Comparison of ENCODE assay signal across 8 mouse cellular contexts in the genomic region with DNA sequence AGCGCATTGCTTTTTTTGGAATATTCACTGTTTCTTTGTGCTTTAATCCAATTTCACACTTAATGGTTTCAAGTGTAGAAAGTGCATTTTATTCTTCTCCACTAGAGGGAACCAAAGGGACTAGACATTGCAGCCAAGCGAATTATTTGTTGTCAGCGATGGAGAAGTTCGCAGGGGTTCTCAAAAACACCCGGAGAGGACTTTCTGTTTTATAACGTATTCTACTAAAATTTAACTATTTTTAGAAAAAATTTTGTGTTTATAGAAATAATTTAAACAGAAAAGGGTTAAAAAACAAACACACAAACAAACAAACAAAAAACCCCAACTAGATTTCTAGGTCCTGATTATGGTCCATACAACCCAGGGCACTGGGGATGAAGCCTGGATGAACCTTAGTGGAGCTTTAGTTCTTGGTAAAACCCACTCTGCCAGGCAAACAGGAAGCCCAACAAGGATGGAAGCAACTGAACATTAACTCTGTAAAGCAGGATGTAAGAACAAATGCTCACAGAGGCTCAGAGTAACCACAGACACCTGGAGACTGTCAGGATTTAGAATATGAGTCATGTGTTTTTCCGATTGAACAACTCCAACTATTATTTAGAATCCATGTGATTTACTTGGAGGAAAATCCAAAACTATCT.
DNase-seq lines count a peak whose midpoint lies in the region; ATAC-seq and TF ChIP-seq lines count a peak whose summit lies in the region.

No protein-coding gene starts in this region.

- no peaks in the 10 kb centered on the region for H3K36me3 ChIP-seq in forebrain, embryonic 11.5 days (ENCODE audit: control insufficient read depth, insufficient read depth, low read length)
- no peaks in the 10 kb centered on the region for H3K36me3 ChIP-seq in forebrain, embryonic 10.5 days (replicated peaks)
- no peaks in the 10 kb centered on the region for H3K36me3 ChIP-seq in stomach, postnatal 0 days (ENCODE audit: control insufficient read depth, insufficient read depth, low read length)

- no peaks in the 10 kb centered on the region for H3K4me1 ChIP-seq in forebrain, embryonic 11.5 days (replicated peaks; ENCODE audit: control insufficient read depth, insufficient read depth, low read length)
- no peaks in the 10 kb centered on the region for H3K4me1 ChIP-seq in forebrain, embryonic 10.5 days
- H3K4me1 ChIP-seq in stomach, postnatal 0 days (replicated peaks; ENCODE audit: control insufficient read depth, insufficient read depth), result no peaks in the 10 kb centered on the region

- H3K4me2 ChIP-seq in forebrain, embryonic 11.5 days (ENCODE audit: low read depth, low read length, severe bottlenecking), result no peak overlapping the region
- no peak overlapping the region for H3K4me2 ChIP-seq in stomach, postnatal 0 days (replicated peaks; ENCODE audit: low read depth)

- DNase-seq in forebrain, embryonic 11.5 days (ENCODE audit: low spot score), result no peak
- DNase-seq in forebrain, embryonic 10.5 days (ENCODE audit: extremely low spot score, low spot score), result no peak
- DNase-seq in lung, postnatal 25 days (ENCODE audit: low spot score), result peak; percentile 45
- DNase-seq in lung, postnatal 10 days, result no peak
- no peak for DNase-seq in stomach, postnatal 0 days (ENCODE audit: low spot score)
- no peak for DNase-seq in ovary, adult 18-20 months (ENCODE audit: low spot score)
- no peak for DNase-seq in urinary bladder, adult 18-20 months (ENCODE audit: low spot score in 2 of 2)

- no peak overlapping the region for H3K9ac ChIP-seq in forebrain, embryonic 11.5 days (ENCODE audit: low read length)
- no peak overlapping the region for H3K9ac ChIP-seq in stomach, postnatal 0 days (ENCODE audit: low read length)

- H3K9me3 ChIP-seq in forebrain, embryonic 11.5 days (ENCODE audit: control insufficient read depth, low read length), result no peaks in the 10 kb centered on the region
- no peaks in the 10 kb centered on the region for H3K9me3 ChIP-seq in forebrain, embryonic 10.5 days
- no peaks in the 10 kb centered on the region for H3K9me3 ChIP-seq in stomach, postnatal 0 days (ENCODE audit: control insufficient read depth, low read length)

- 0 out of 2 replicates have a peak, but pooled peaks have one; percentile 42 for ATAC-seq in forebrain, embryonic 11.5 days (replicated peaks; ENCODE audit: low FRiP score)
- ATAC-seq in granulocyte monocyte progenitor cell, adult 5-6 weeks (replicated peaks; ENCODE audit: poor library complexity, severe bottlenecking), result peak; percentile 75
- ATAC-seq in stomach, postnatal 0 days (ENCODE audit: low FRiP score, low TSS enrichment), result no peak

- no peaks in the 10 kb centered on the region for H3K27me3 ChIP-seq in forebrain, embryonic 11.5 days (ENCODE audit: control insufficient read depth, insufficient read depth, low read length)
- H3K27me3 ChIP-seq in forebrain, embryonic 10.5 days (ENCODE audit: poor library complexity, severe bottlenecking), result no peaks in the 10 kb centered on the region
- no peaks in the 10 kb centered on the region for H3K27me3 ChIP-seq in stomach, postnatal 0 days (ENCODE audit: control insufficient read depth, insufficient read depth, low read length)

- H3K4me3 ChIP-seq in forebrain, embryonic 11.5 days (ENCODE audit: low read depth, low read length), result no peak overlapping the region
- no peak overlapping the region for H3K4me3 ChIP-seq in forebrain, embryonic 10.5 days
- H3K4me3 ChIP-seq in stomach, postnatal 0 days (ENCODE audit: low read depth, low read length), result no peak overlapping the region

- no peak overlapping the region for H3K27ac ChIP-seq in forebrain, embryonic 11.5 days (ENCODE audit: low read depth, low read length)
- no peak overlapping the region for H3K27ac ChIP-seq in forebrain, embryonic 10.5 days
- no peak overlapping the region for H3K27ac ChIP-seq in stomach, postnatal 0 days (replicated peaks)

- TF ChIP-seq EP300 in stomach, postnatal 0 days (optimal IDR thresholded peaks at IDR 0.05), result no peak

- peak; percentile 85 for TF ChIP-seq CTCF in stomach, postnatal 0 days (IDR thresholded peaks at IDR 0.05; ENCODE audit: low read depth)

- 40% methylated on average over 7 of the region's 7 CpGs for whole genome bisulfite sequencing in forebrain, embryonic 11.5 days
- WGBS in forebrain, embryonic 10.5 days, result 42% methylated on average over 7 of the region's 7 CpGs
- WGBS in stomach, postnatal 0 days, result 18% methylated on average over 7 of the region's 7 CpGs
